Mouse (Mus musculus): ENCODE results near the gene Edaradd. TPM values are rescaled to one million over a fixed set of nuclear protein-coding genes. Genes with fewer than 3 reads are reported as not detected.
"Not testable (repeated sequence)": the region's sequence is repeated elsewhere in the genome, so short reads cannot be mapped to it uniquely, and the experiment has no call there.

The Edaradd gene
- polyA plus RNA-seq, 1 experiment from 2014 or later = 2.3 TPM

GRCm38 (mm10) chr13:12468488-12468887 is 51.8 kb downstream of the Edaradd start:
- H3K27ac ChIP-seq = no peak overlapping the region
- no peak overlapping the region for H3K4me3 ChIP-seq
- peaks cover under 1% of the 10 kb centered on the region; the same call in 1 of the 2 replicates for H3K4me1 ChIP-seq
- no peaks in the 10 kb centered on the region for H3K27me3 ChIP-seq (ENCODE audit: poor library complexity, severe bottlenecking)
- H3K36me3 ChIP-seq (replicated peaks) = no peaks in the 10 kb centered on the region
- H3K9me3 ChIP-seq = no peaks in the 10 kb centered on the region
- WGBS = 87% methylated on average over 1 of the region's 1 CpGs
- no peak for DNase-seq (ENCODE audit: extremely low spot score, low spot score)

DNA sequence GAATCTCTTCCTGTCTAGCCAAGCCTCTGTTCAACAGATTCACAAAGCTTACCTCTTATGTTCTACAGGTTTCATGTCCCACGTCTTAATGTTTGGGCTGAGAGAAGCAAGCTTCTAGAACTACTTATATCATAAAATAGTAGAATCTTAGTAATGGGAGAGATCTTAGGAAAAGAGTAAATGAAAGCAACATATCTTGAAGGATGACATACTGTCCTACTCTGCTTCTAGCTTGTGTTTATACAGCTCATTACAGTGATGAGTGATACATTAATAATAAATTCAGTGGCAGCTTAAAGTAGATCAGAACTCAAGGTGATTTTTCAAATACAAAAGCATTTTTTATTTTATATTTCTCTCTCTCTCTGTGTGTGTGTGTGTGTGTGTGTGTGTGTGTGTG is 55.4 kb downstream of the Edaradd start, which contains the start of gene Lgals8:
TSS of gene Lgals8 (minus strand) at position 101 of the 400 bp plus-strand sequence.
- Histone ChIP-seq H3K27me3 (ENCODE audit: poor library complexity, severe bottlenecking) (0 out of 2 replicates have a peak, but pooled peaks cover under 1% of the 10 kb centered on the region), H3K27ac (no peak within 1 kb of the TSS), H3K36me3 (replicated peaks) (no peaks in the 10 kb centered on the region), H3K4me1 (peaks cover 16% of the 10 kb centered on the region), H3K4me3 (no peak within 1 kb of the TSS), H3K9me3 (no peaks in the 10 kb centered on the region)
- DNase-seq (ENCODE audit: extremely low spot score, low spot score) = no peak
- WGBS = 91% methylated on average over 1 of the region's 1 CpGs

GRCm38 (mm10) chr13:12464159-12464558 is 56.1 kb downstream of the Edaradd start:
- H3K27me3 ChIP-seq (ENCODE audit: poor library complexity, severe bottlenecking); H3K4me3 ChIP-seq; DNase-seq (ENCODE audit: extremely low spot score, low spot score); H3K9me3 ChIP-seq; H3K27ac ChIP-seq; H3K36me3 ChIP-seq (replicated peaks): not testable (repeated sequence)
- peaks cover 16% of the 10 kb centered on the region for H3K4me1 ChIP-seq
- 86% methylated on average over 6 of the region's 6 CpGs for WGBS

DNA sequence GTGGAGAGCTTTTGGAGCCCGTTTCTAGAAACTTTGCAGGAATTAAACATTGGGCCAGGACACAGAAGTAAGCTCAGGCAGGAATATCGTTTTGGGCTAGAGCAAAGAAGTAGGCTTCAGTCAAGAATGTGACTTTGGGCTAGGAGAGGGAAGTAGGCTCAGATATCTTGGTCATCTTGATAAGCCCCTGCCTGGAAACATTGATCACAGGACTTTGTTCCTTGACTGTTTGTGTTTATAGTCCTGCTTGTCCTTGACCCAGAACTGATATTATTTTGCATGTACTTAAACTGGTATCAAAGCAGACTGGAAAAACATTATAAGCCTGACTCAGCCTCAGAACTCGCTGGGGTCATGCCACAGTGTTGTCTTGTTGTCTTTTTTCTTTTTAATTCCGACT is 57.6 kb downstream of the Edaradd start:
- H3K27ac ChIP-seq = no peak overlapping the region
- H3K36me3 ChIP-seq (replicated peaks) = no peaks in the 10 kb centered on the region
- no peaks in the 10 kb centered on the region for H3K9me3 ChIP-seq
- H3K27me3 ChIP-seq (ENCODE audit: poor library complexity, severe bottlenecking) = 0 out of 2 replicates have a peak, but pooled peaks cover 4% of the 10 kb centered on the region
- no peak for DNase-seq (ENCODE audit: extremely low spot score, low spot score)
- WGBS = 83% methylated on average over 4 of the region's 4 CpGs
- H3K4me1 ChIP-seq = peaks cover 16% of the 10 kb centered on the region
- no peak overlapping the region for H3K4me3 ChIP-seq

GRCm38 (mm10) chr13:12461730-12462119 is 58.5 kb downstream of the Edaradd start:
- H3K27ac ChIP-seq = peak overlapping the region; percentile 76

GRCm38 (mm10) chr13:12460881-12461729 is 59.1 kb downstream of the Edaradd start:
- peak; percentile 90 for DNase-seq (ENCODE audit: extremely low spot score, low spot score)
- H3K4me3 ChIP-seq = peak overlapping the region; percentile 77
- 0 out of 2 replicates have a peak, but pooled peaks cover 4% of the 10 kb centered on the region for H3K27me3 ChIP-seq (ENCODE audit: poor library complexity, severe bottlenecking)
- no peaks in the 10 kb centered on the region for H3K36me3 ChIP-seq (replicated peaks)
- 1% methylated on average over 59 of the region's 59 CpGs for WGBS
- peak overlapping the region; percentile 76 for H3K27ac ChIP-seq
- peaks cover 16% of the 10 kb centered on the region for H3K4me1 ChIP-seq
- no peaks in the 10 kb centered on the region for H3K9me3 ChIP-seq

More at GRCm38 (mm10) chr13:12461730-12462119, 58.5 kb downstream of the Edaradd start:
- WGBS = 5% methylated on average over 7 of the region's 7 CpGs
- no peak for DNase-seq (ENCODE audit: extremely low spot score, low spot score)
- Histone ChIP-seq H3K9me3 (no peaks in the 10 kb centered on the region), H3K4me1 (peaks cover 16% of the 10 kb centered on the region), H3K27me3 (ENCODE audit: poor library complexity, severe bottlenecking) (0 out of 2 replicates have a peak, but pooled peaks cover 4% of the 10 kb centered on the region), H3K36me3 (replicated peaks) (no peaks in the 10 kb centered on the region), H3K4me3 (peak overlapping the region; percentile 77)

- Histone ChIP-seq H3K4me1 (peaks cover 16% of the 10 kb centered on the region), H3K4me3 (peak overlapping the region; percentile 77), H3K27me3 (ENCODE audit: poor library complexity, severe bottlenecking) (0 out of 2 replicates have a peak, but pooled peaks cover 4% of the 10 kb centered on the region), H3K9me3 (no peaks in the 10 kb centered on the region), H3K27ac (peak overlapping the region; percentile 76; the same call in 1 of the 2 replicates), H3K36me3 (replicated peaks) (no peaks in the 10 kb centered on the region)
- no peak for DNase-seq (ENCODE audit: extremely low spot score, low spot score)
- 11% methylated on average over 8 of the region's 8 CpGs for WGBS
These were observed 59.8 kb downstream of the Edaradd start for GRCm38 (mm10) chr13:12460443-12460842.

- no peak for DNase-seq (ENCODE audit: extremely low spot score, low spot score)
- Histone ChIP-seq H3K4me1 (peaks cover 11% of the 10 kb centered on the region), H3K4me3 (no peak overlapping the region), H3K36me3 (replicated peaks) (no peaks in the 10 kb centered on the region), H3K27me3 (ENCODE audit: poor library complexity, severe bottlenecking) (0 out of 2 replicates have a peak, but pooled peaks cover 4% of the 10 kb centered on the region), H3K27ac (no peak overlapping the region), H3K9me3 (no peaks in the 10 kb centered on the region)
- WGBS = 85% methylated on average over 7 of the region's 7 CpGs
These were observed 63.5 kb downstream of the Edaradd start for GRCm38 (mm10) chr13:12456711-12457110.

DNA sequence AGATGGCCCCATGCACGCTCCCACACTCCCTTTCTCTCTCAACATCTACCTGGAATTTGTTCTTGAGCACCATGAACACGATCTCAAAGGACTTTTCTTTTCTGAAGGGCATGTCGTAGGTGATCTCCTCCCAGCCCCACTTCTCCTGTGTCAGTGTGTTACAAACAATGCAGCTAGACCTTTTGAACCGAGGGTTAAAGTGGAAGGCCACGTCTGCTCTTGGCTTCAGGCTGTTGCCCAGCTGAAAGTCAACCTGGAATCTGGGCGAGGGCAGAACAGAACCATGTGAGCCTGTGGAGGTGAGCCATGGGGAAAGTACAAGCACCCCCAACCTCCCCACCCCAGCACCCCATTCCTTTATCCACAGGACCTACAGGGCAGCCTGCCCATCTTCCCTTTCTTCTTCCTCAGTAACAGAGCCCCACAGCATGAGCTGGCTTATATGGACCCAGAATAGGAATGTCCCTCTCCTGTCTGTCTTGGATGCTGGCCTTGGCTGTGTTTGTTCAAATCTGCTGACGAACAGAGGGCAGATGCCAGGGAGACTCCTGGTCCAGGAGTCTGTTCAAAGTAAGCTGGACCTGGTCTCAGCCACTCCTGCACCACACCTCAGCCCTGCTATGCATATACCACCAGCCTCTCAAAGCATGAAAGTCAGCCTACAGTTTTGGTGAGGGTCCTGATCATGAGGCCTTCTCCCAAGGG is 65.4 kb downstream of the Edaradd start:
- H3K4me3 ChIP-seq = no peak overlapping the region
- no peaks in the 10 kb centered on the region for H3K9me3 ChIP-seq
- H3K27ac ChIP-seq = no peak overlapping the region
- H3K36me3 ChIP-seq (replicated peaks) = no peaks in the 10 kb centered on the region
- H3K27me3 ChIP-seq (ENCODE audit: poor library complexity, severe bottlenecking) = 0 out of 2 replicates have a peak, but pooled peaks cover 3% of the 10 kb centered on the region
- H3K4me1 ChIP-seq = no peaks in the 10 kb centered on the region
- DNase-seq (ENCODE audit: extremely low spot score, low spot score) = no peak
- 83% methylated on average over 7 of the region's 7 CpGs for WGBS

DNA sequence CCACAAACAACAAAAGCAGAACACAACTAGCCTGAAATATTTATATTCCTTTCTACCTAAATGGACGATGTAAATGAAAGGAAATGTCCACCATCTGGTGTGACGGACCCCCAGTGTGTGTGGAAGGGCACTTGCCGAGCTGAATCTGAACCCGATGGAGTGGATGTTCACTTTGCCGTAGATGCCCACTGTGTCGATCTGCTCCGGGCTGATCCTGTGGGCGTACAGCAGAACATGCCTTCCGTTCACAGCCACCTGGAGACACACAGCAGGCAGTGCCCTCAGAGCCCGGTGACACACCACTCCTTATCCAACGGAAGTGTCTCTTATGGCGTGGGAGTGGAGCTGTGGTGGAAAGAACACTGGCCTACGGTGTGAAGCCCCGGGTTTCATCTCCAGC is 67.1 kb downstream of the Edaradd start:
- WGBS = 93% methylated on average over 14 of the region's 14 CpGs
- Histone ChIP-seq H3K36me3 (replicated peaks) (no peaks in the 10 kb centered on the region), H3K27ac (no peak overlapping the region), H3K9me3 (no peaks in the 10 kb centered on the region), H3K27me3 (ENCODE audit: poor library complexity, severe bottlenecking) (no peaks in the 10 kb centered on the region), H3K4me3 (no peak overlapping the region), H3K4me1 (no peaks in the 10 kb centered on the region)
- DNase-seq (ENCODE audit: extremely low spot score, low spot score) = no peak

DNA sequence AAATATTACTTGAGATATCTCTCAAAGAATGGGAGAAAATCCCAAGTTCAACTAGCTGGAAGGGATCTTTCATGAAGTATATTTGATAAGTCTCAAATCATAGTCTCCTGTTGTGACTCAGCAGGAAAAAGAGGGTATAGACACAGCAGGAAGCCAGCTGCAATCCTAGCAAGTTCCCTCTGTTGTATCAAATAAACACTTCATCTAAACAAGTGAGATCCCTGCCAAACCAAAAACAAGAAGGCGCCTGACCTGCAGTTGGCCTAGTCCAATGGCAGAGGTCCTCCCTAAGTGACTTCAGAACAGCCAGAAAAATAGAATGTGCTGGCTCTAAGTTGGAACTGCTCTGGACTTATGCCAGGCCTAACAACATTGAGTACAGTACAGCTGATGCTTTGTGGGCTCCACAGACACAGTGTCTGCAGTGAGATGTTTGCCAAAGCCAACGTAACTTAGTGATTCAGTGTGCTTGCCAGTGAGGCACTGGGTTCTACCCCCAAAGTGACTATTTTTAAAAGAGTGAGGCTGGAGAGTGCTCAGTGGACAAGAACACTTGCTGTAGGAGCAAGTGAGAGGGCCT is 78.1 kb downstream of the Edaradd start:
- no peak overlapping the region for H3K27ac ChIP-seq
- H3K4me3 ChIP-seq = no peak overlapping the region
- H3K27me3 ChIP-seq (ENCODE audit: poor library complexity, severe bottlenecking) = no peaks in the 10 kb centered on the region
- no peaks in the 10 kb centered on the region for H3K9me3 ChIP-seq
- H3K4me1 ChIP-seq = no peaks in the 10 kb centered on the region
- no peak for DNase-seq (ENCODE audit: extremely low spot score, low spot score)
- H3K36me3 ChIP-seq (replicated peaks) = peaks cover 49% of the 10 kb centered on the region
- WGBS = 90% methylated on average over 2 of the region's 2 CpGs

DNA sequence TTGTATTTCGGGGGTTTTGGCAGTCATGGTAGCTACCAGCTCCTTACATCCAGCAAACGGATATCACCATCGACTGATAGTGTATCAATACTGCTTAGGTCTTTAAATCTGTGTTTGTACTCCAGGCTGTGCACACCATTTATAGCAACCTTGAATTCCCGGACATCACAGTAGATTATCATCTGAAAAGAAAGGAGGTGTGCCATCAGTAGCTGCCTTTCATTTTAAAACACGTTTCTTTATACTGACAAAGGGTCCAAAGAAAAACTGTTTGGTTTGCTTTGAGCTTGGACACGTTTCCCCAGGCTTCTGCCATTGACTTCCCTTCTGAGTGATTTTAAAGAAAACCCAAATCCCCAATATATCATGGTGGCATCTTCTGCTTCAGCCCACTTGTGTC is 79.4 kb downstream of the Edaradd start:
- 92% methylated on average over 6 of the region's 6 CpGs for WGBS
- H3K9me3 ChIP-seq = no peaks in the 10 kb centered on the region
- peaks cover 62% of the 10 kb centered on the region for H3K36me3 ChIP-seq (replicated peaks)
- H3K4me1 ChIP-seq = no peaks in the 10 kb centered on the region
- DNase-seq (ENCODE audit: extremely low spot score, low spot score) = no peak
- no peak overlapping the region for H3K4me3 ChIP-seq
- H3K27ac ChIP-seq = no peak overlapping the region
- no peaks in the 10 kb centered on the region for H3K27me3 ChIP-seq (ENCODE audit: poor library complexity, severe bottlenecking)
